Mouse (Mus musculus) MEL (cell line): ENCODE measurements around the gene Pramel6. TPM values are rescaled to one million over a fixed set of nuclear protein-coding genes. Genes with fewer than 3 reads are reported as not detected.

Experiments
- DNase-seq: peaks from one replicate; pipeline ENCODE4 v3.0.0; 2011; ENCODE audit warnings: low read depth, low spot score
- H3K27ac ChIP-seq: 2 replicates; pipeline ENCODE4 v1.5.1; 2012; ENCODE audit warnings: low read depth, mild to moderate bottlenecking, control low read depth, low read length, moderate library complexity; ENCODE audit not compliant: control insufficient read depth
- H3K27me3 ChIP-seq, 2 experiments: fragments of 150-350 bp in 1 of 2; sonication (generic) in 1 of 2; 2 replicates each; pipeline ENCODE4 v1.6.1; 2012; ENCODE audit warnings: low read length in 2 of 2, mild to moderate bottlenecking in 2 of 2, improper control_type of control experiment in 1 of 2, moderate library complexity in 1 of 2; ENCODE audit not compliant: insufficient read depth in 2 of 2, control insufficient read depth in 1 of 2
- H3K36me3 ChIP-seq, 2 experiments: 2 replicates each; pipeline ENCODE4 v1.6.1; 2012 to 2014; ENCODE audit warnings: low read length in 2 of 2, improper control_type of control experiment in 1 of 2, inconsistent platforms in 1 of 2, mild to moderate bottlenecking in 1 of 2; ENCODE audit not compliant: insufficient read depth in 2 of 2, control insufficient read depth in 1 of 2
- H3K4me1 ChIP-seq, 2 experiments: fragments of 150-350 bp in 1 of 2; sonication (generic) in 1 of 2; 2 replicates each; pipeline ENCODE4 v1.6.1; 2012; ENCODE audit warnings: low read length in 2 of 2, improper control_type of control experiment in 1 of 2, mild to moderate bottlenecking in 1 of 2; ENCODE audit not compliant: insufficient read depth in 2 of 2, control insufficient read depth in 1 of 2
- H3K4me3 ChIP-seq, 2 experiments: fragments of 150-350 bp in 1 of 2; sonication (generic) in 1 of 2; 2 replicates each; pipeline ENCODE4 v1.5.1; 2012; ENCODE audit warnings: low read depth in 2 of 2, low read length in 2 of 2, mild to moderate bottlenecking in 2 of 2, moderate library complexity in 2 of 2, control low read depth in 1 of 2, improper control_type of control experiment in 1 of 2; ENCODE audit not compliant: control insufficient read depth in 1 of 2, insufficient read depth in 1 of 2
- H3K79me2 ChIP-seq: 2 replicates; pipeline ENCODE4 v1.6.1; 2012; ENCODE audit warnings: mild to moderate bottlenecking, low read length, moderate library complexity; ENCODE audit not compliant: control insufficient read depth, poor library complexity, insufficient read depth
- H3K9ac ChIP-seq: 2 replicates; pipeline ENCODE4 v1.6.1; 2012; ENCODE audit warnings: low read depth, mild to moderate bottlenecking, control low read depth, low read length, moderate library complexity; ENCODE audit not compliant: control insufficient read depth, poor library complexity, severe bottlenecking
- H3K9me3 ChIP-seq: fragments of 150-350 bp; sonication (generic); replicated peaks from 2 replicates; pipeline ENCODE4 v1.6.1; 2012; ENCODE audit warnings: mild to moderate bottlenecking, low read length, improper control_type of control experiment, moderate library complexity; ENCODE audit not compliant: insufficient read depth
- BHLHE40 ChIP-seq: IDR thresholded peaks from 2 replicates; pipeline ENCODE4 v1.6.1; 2012; ENCODE audit warnings: low read depth, mild to moderate bottlenecking, inconsistent platforms, low read length, improper control_type of control experiment, borderline replicate concordance
- CTCF ChIP-seq, 3 experiments: IDR thresholded peaks in 2 of 3; conservative IDR thresholded peaks in 1 of 3; 2 replicates each; pipeline ENCODE4 v1.5.1; 2011 to 2012; ENCODE audit warnings: low read length in 3 of 3, low read depth in 2 of 3, mild to moderate bottlenecking in 2 of 3, improper control_type of control experiment in 1 of 3, inconsistent platforms in 1 of 3, mixed read lengths in 1 of 3, moderate library complexity in 1 of 3; ENCODE audit not compliant: control insufficient read depth in 1 of 3, insufficient read depth in 1 of 3, poor library complexity in 1 of 3, severe bottlenecking in 1 of 3
- ELF1 ChIP-seq: IDR thresholded peaks from 2 replicates; pipeline ENCODE4 v1.6.1; 2014; ENCODE audit warnings: low read depth, mild to moderate bottlenecking, inconsistent platforms, low read length, improper control_type of control experiment, moderate library complexity
- ETS1 ChIP-seq: IDR thresholded peaks from 2 replicates; pipeline ENCODE4 v1.6.1; 2012; ENCODE audit warnings: low read depth, mild to moderate bottlenecking, inconsistent platforms, low read length, improper control_type of control experiment, moderate library complexity
- HCFC1 ChIP-seq: IDR thresholded peaks from 2 replicates; pipeline ENCODE4 v1.6.1; 2012; ENCODE audit warnings: low read depth, mild to moderate bottlenecking, inconsistent platforms, low read length, improper control_type of control experiment, moderate library complexity
- JUND ChIP-seq: IDR thresholded peaks from 2 replicates; pipeline ENCODE4 v1.6.1; 2011; ENCODE audit warnings: low read depth, mild to moderate bottlenecking, improper control_type of control experiment, low read length
- MAFK ChIP-seq: IDR thresholded peaks from 2 replicates; pipeline ENCODE4 v1.6.1; 2011; ENCODE audit warnings: low read depth, mild to moderate bottlenecking, low read length, improper control_type of control experiment, borderline replicate concordance
- MAZ ChIP-seq: IDR thresholded peaks from 2 replicates; pipeline ENCODE4 v1.6.1; 2012; ENCODE audit warnings: low read depth, mild to moderate bottlenecking, inconsistent platforms, low read length, improper control_type of control experiment
- NELFE ChIP-seq: IDR thresholded peaks from 2 replicates; pipeline ENCODE4 v1.6.1; 2011; ENCODE audit warnings: low read depth, low read length, improper control_type of control experiment
- NRF1 ChIP-seq: IDR thresholded peaks from 2 replicates; pipeline ENCODE4 v1.6.1; 2014; ENCODE audit warnings: low read depth, mild to moderate bottlenecking, inconsistent platforms, low read length, improper control_type of control experiment, moderate library complexity; ENCODE audit not compliant: poor library complexity, insufficient read depth, severe bottlenecking
- POLR2AphosphoS5 ChIP-seq: IDR thresholded peaks from 2 replicates; pipeline ENCODE4 v1.6.1; 2012; ENCODE audit warnings: low read depth, borderline replicate concordance, mild to moderate bottlenecking, inconsistent platforms, low read length, moderate library complexity, mixed read lengths
- RAD21 ChIP-seq: IDR thresholded peaks from 2 replicates; pipeline ENCODE4 v1.6.1; 2011; ENCODE audit warnings: mild to moderate bottlenecking, low read depth, low read length, improper control_type of control experiment
- SIN3A ChIP-seq: IDR thresholded peaks from 2 replicates; pipeline ENCODE4 v1.6.1; 2012; ENCODE audit warnings: low read length, improper control_type of control experiment, inconsistent platforms
- TAL1 ChIP-seq: IDR thresholded peaks from 2 replicates; pipeline ENCODE4 v1.6.1; 2012; ENCODE audit warnings: mild to moderate bottlenecking, inconsistent platforms, low read length, moderate library complexity, mixed read lengths
- ZKSCAN1 ChIP-seq: IDR thresholded peaks from 2 replicates; pipeline ENCODE4 v1.6.1; 2012; ENCODE audit warnings: low read depth, mild to moderate bottlenecking, inconsistent platforms, low read length, improper control_type of control experiment, moderate library complexity
- ZMIZ1 ChIP-seq: IDR thresholded peaks from 2 replicates; pipeline ENCODE4 v1.6.1; 2012; ENCODE audit warnings: low read depth, mild to moderate bottlenecking, inconsistent platforms, low read length, improper control_type of control experiment, moderate library complexity
- polyA plus RNA-seq, 2 experiments: library from polyadenylated mRNA; stranded (reverse) in 1 of 2; unstranded in 1 of 2; fragments of >175 nt in 1 of 2; fragments of >200 nt in 1 of 2; gene quantifications; 2 replicates each; pipeline versions ENCODE4 v1.2.1 to v1.2.4; 2012; ENCODE audit warnings: low replicate concordance in 2 of 2, low read depth in 1 of 2; ENCODE audit not compliant: insufficient read length in 2 of 2, insufficient read depth in 1 of 2, missing spikeins in 1 of 2
- total RNA-seq: library from RNA; depleted of rRNA; stranded (reverse); fragments of 300-350 nt; gene quantifications from 2 replicates; pipeline ENCODE4 v1.2.3, GENCODE M21; 2012

Gene Pramel6
- total and polyA plus RNA-seq, 3 experiments: not detected

DNA sequence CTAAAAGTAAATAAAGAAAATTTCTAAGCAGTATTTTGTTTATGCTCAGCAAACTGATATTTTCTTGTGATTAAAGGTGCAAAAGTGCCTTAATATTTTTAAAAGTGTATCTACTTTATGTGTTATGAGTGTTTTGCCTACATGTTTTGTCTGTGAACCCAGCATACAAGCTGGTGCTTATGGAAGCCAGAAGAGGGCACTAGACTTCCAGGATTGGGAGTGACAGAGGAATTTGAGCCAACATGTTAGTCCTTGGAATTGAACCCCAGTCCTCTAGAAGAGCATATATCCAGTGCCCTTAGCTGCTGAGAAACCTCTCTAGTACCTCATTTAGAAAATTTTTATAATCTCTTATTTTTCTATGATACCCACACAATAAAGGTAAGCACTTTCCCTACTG, 26.2 kb upstream of the Pramel6 start:
- no peak overlapping the region for H3K9ac ChIP-seq

DNA sequence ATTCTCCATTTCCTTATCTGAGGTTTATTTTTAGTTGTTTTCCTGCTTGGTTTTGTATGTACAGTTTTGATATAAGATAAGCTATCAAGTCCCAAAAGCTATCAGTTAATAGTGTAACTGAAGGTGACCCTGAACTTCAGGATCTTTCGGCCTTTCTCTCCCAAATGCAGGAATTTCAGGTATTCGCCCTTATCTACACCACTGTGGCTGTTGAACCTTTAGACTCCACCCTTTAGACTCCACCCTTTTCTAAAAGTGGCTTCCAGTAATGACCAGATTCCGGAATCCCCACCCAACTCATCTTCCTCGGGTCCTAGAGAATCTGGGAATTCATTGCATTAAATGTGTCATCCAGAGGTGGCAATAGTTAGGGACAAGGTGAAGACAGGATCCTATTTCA, 25.2 kb upstream of the Pramel6 start:
- Histone ChIP-seq H3K36me3 (no peaks in the 10 kb centered on the region), H3K4me3 (no peak overlapping the region), H3K27me3 (no peaks in the 10 kb centered on the region), H3K4me1 (no peaks in the 10 kb centered on the region), H3K9me3 (no peaks in the 10 kb centered on the region), H3K27ac (no peak overlapping the region), H3K9ac (no peak overlapping the region), H3K79me2 (no peaks in the 10 kb centered on the region)
- no peak for DNase-seq
- TF ChIP-seq RAD21 (no peak), NELFE (no peak), MAZ (no peak), NRF1 (no peak), SIN3A (no peak), HCFC1 (no peak), BHLHE40 (no peak), ZMIZ1 (no peak), ETS1 (no peak)

More for the DNA sequence above, 26.2 kb upstream of the Pramel6 start:
- Histone ChIP-seq H3K27me3 (no peaks in the 10 kb centered on the region), H3K27ac (no peak overlapping the region), H3K79me2 (no peaks in the 10 kb centered on the region), H3K36me3 (no peaks in the 10 kb centered on the region), H3K4me1 (no peaks in the 10 kb centered on the region), H3K4me3 (no peak overlapping the region), H3K9me3 (no peaks in the 10 kb centered on the region)
- TF ChIP-seq HCFC1 (no peak), CTCF (IDR thresholded peaks at IDR 0.05 in 2 of 3, conservative IDR thresholded peaks at IDR 0.05 in 1 of 3; ENCODE audit: control insufficient read depth in 1 of 3, insufficient read depth in 1 of 3, low read depth in 2 of 3, low read length in 3 of 3, poor library complexity in 1 of 3, severe bottlenecking in 1 of 3) (peak in 1 of 3 experiments; percentile 24; a peak in 2 of 6 replicates), ELF1 (no peak), RAD21 (peak; percentile 25), POLR2AphosphoS5 (no peak), TAL1 (no peak), NRF1 (no peak), JUND (no peak), ZKSCAN1 (no peak), MAFK (no peak)
- peak; percentile 5 for DNase-seq
